Mouse (Mus musculus) lung, postnatal 4 days (tissue): ENCODE results near the gene Gxylt1.
"Not testable (repeated sequence)": the region's sequence is repeated elsewhere in the genome, so short reads cannot be mapped to it uniquely, and the experiment has no call there.

Source experiments
- DNase-seq, 2 experiments: peaks; one replicate each; pipeline ENCODE4 v3.0.0; 2021

Gxylt1 gene

GRCm38 (mm10) chr15:93262818-93263217 is 12.2 kb downstream of the Gxylt1 start:
- DNase-seq = no peak

DNA sequence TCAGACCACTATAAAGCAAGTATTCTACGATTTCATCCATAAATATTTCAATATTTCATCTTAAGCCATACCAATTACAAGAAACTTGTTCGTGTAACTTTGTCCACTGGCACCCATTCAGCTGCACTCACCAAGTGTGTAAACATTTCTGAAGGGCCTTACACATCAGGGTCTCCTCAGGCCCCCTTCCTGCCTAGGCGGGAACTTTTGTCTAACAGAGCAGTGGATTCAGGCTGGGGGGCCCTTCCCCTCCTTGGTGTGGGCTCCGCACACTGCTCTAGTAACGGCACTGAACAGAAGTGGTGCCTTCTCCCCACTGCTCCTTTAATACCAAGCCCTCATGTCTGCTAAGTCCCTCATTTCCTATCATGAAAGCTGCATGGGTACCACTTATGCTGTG is 12.7 kb downstream of the Gxylt1 start:
- DNase-seq = no peak

- DNase-seq = no peak
These were observed 15.0 kb downstream of the Gxylt1 start for GRCm38 (mm10) chr15:93259933-93260332.

- no peak for DNase-seq
These were observed 19.7 kb downstream of the Gxylt1 start for GRCm38 (mm10) chr15:93255295-93255694.

DNA sequence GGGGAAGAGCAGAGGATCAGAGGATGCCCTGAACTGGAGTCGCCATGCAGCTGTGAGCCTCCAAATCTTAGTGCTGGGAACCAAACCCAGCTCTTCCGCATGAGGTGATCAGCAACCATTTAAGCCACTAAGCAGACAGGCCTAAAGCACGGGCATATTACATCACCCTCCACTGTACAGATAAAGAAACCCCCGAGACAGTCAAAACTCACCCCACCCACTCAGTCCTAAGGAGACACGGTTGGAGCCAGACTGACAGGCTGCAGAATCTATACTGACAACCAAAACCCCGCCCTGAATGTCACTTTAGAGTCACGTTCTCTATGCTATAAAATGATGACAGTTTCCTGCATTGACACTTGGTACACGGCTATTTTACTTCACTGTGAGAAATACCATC is 21.8 kb downstream of the Gxylt1 start:
- no peak for DNase-seq

DNA sequence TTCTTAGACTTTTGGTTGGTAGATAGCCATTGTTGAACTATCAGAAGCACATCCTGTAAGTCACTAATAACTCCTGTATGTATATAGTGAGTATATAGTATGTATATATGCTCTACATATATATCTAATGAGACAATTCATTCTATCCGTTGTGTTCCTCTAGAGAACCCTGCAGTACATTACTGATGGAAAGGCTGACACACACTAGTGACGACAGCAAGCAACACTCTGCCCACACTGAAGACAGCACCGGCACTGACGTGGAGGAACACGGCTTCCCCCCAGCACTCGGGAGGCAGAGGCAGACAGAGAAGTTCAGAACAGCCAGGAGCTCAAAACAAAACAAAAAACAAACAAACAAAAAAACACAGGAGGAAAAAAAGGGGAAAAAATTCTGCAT is 22.6 kb downstream of the Gxylt1 start:
- DNase-seq = no peak

GRCm38 (mm10) chr15:93251553-93252250 is 23.3 kb downstream of the Gxylt1 start:
- peak in 1 of 2 experiments; percentile 27 for DNase-seq

DNA sequence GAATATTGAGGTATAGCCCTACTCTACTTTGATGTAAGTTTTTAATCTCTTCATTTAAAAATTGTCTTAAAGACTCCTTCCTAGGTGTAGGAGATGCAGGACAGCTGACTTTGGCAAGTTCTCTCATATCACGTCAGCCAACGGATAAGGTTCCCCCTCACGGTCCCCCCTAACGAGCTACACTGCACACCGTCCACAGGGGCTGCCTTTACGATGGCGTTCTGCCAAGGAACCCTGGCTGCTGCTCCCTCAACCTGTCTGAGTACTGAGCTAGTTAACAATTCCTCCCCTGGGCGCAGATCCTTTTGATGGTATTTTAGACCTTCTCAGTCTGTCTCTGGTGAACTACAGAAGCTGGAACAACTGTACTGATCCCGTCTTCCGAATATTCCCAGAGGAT is 31.8 kb downstream of the Gxylt1 start:
- no peak for DNase-seq

- DNase-seq = not testable (repeated sequence)
These were observed 38.5 kb downstream of the Gxylt1 start for GRCm38 (mm10) chr15:93236456-93236855.

- no peak for DNase-seq
These were observed 46.0 kb downstream of the Gxylt1 start for GRCm38 (mm10) chr15:93229028-93229427.

- no peak for DNase-seq
These were observed 46.6 kb downstream of the Gxylt1 start for GRCm38 (mm10) chr15:93228375-93228774.

GRCm38 (mm10) chr15:93227764-93228079 is 47.3 kb downstream of the Gxylt1 start:
- peak in 1 of 2 experiments; percentile 38 for DNase-seq

DNA sequence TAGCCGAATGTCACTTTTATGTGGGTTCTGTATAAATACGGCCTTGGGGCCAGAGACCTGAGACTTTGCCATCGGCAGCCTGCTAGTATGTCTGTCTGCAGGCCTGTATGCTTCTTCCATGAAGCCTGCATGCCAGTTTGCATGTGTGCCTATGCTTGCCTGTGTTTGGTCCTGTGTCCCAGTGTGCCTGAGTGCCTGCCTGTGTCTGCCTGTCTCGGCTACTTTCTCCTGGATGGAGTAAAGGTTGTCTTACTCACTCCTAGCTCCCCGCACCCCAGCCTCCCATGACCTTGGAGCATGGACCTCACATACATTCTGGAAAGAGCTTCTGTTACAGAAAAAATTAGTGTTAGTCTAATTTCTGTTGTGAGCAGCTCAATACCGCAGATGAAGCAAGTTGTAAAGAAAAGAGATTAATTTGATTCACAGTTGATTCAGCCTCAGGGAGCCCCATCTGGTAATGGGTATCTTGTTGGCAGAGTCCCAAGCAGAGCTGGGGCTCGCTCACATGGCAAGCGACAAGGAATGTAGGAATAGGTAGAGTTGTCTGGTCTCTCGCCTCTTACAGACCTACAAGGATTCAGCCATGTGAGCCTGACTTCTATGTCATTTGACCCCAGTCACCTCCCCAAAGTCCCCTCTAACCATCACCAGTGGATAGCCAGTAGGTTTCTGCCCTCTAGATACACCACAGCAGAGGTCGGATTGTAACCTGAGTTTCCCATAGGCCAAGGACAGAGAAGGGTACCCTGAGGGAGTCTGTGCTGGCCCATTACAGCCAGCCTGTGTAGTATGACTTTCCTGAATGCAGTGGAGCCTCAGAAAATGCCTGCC is 47.8 kb downstream of the Gxylt1 start:
- DNase-seq = no peak

GRCm38 (mm10) chr15:93222475-93222874 is 52.5 kb downstream of the Gxylt1 start:
- no peak for DNase-seq

DNA sequence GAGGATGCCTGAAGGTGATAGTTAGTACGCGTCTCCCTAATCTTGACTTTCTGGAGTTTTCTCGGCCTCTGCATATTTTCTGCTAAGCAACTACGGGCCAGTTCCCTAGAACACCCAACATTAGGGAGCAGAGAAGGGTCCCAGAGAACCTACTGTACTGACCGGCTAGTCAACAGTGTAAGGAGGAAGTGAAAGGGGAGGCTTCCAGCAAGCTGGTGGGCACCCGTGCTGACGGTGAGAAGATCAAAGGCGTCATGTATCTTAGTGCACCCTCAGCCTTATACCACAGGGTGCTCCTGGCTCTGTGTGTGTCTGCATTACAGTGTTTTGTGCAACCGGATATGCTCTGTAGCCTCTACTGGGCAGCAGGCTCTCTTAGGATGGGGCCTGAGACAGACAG is 62.4 kb downstream of the Gxylt1 start:
- DNase-seq = no peak

GRCm38 (mm10) chr15:93204861-93205260 is 70.1 kb downstream of the Gxylt1 start:
- DNase-seq = no peak

DNA sequence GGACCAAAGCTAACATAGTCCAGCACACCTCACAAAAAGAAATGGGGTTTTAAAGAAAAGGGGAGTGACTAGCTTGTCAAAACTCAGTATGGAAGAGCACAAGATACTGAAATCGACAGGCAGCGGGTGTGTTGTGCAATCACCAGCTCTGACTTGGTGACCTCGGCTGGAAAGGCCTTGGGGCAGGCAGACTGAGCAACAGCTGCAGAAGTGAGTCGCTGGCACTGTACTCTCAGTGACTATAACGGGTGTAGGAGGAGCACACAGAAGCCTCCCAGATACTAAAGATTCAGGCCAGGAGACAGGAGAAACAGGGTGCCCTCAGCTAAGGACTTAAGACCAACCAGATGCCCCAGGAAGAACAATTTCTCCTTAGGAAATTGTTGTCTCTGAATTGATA is 73.0 kb downstream of the Gxylt1 start:
- DNase-seq = peak in 1 of 2 experiments; percentile 31

DNA sequence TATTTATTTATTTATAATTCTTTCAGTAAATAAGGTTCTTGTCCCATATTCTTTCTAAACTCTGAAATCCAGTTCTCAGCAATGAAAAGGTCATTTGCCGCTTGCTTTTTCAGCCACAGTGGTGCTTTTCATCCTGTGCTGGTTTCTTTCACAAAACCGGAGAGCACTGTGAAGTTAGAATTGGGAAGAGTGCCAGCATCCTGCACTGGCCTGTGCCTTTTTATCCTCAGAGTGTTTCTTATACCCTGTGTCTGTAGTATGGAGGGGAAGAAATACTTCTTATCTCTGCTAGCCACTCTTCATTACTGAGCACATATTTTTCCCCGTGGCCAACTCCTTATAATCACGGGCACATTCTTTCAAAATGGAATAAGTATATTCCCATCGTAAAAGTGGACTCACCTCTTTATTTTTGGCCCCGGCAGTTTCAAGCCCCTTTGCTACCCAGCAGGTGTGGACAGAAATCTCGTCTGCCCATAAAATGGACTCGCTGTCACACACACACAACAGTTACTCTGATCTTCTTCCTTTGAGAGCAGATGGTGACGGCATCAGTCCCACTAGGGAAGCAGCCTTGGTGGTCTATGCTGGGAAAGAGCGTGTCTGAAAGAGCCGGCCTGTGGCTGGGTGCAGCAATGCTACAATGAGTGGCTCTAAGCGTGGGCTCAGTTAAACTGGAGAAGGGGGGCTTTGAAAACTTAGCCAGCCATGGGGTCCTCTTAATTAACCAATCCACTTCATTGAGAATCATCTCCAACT is 83.4 kb downstream of the Gxylt1 start:
- DNase-seq = no peak
